Mouse (Mus musculus): ENCODE data around the gene Oser1. TPM values are rescaled to one million over a fixed set of nuclear protein-coding genes. Genes with fewer than 3 reads are reported as not detected.

Oser1 gene
- polyA plus RNA-seq, 1 experiment, result 44.6 TPM

- TF ChIP-seq MYOD1 (IDR thresholded peaks at IDR 0.05; ENCODE audit: control insufficient read depth, insufficient read length, low read depth) (no peak), CTCF (IDR thresholded peaks at IDR 0.05; ENCODE audit: control insufficient read depth, insufficient read depth, insufficient read length) (no peak), CEBPB (IDR thresholded peaks at IDR 0.05; ENCODE audit: low read depth) (no peak), USF1 (IDR thresholded peaks at IDR 0.05; ENCODE audit: low read depth) (no peak)
- H3ac ChIP-seq (ENCODE audit: control insufficient read depth, insufficient read length, low read depth), result no peak overlapping the region
- H3K4me3 ChIP-seq (ENCODE audit: insufficient read depth, poor library complexity, severe bottlenecking), result no peak overlapping the region
- H3K36me3 ChIP-seq (ENCODE audit: control insufficient read depth, insufficient read depth), result no peaks in the 10 kb centered on the region
- no peaks in the 10 kb centered on the region for H3K27me3 ChIP-seq (ENCODE audit: control insufficient read depth, insufficient read depth, insufficient read length)
- no peaks in the 10 kb centered on the region for H3K79me2 ChIP-seq (ENCODE audit: control insufficient read depth, insufficient read depth)
- H3K79me3 ChIP-seq (ENCODE audit: low read depth), result no peaks in the 10 kb centered on the region
Observed at GRCm38 (mm10) chr2:163375468-163375867, 49.0 kb downstream of the Oser1 start.

GRCm38 (mm10) chr2:163372627-163373026, 51.9 kb downstream of the Oser1 start:
- TF ChIP-seq CTCF (IDR thresholded peaks at IDR 0.05; ENCODE audit: control insufficient read depth, insufficient read depth, insufficient read length) (no peak), MYOD1 (IDR thresholded peaks at IDR 0.05; ENCODE audit: control insufficient read depth, insufficient read length, low read depth) (no peak), CEBPB (IDR thresholded peaks at IDR 0.05; ENCODE audit: low read depth) (no peak), MYOG (IDR thresholded peaks at IDR 0.05; ENCODE audit: control insufficient read depth, extremely low read depth, insufficient read length) (no peak), MAX (IDR thresholded peaks at IDR 0.05) (no peak), FOSL1 (IDR thresholded peaks at IDR 0.05; ENCODE audit: insufficient read depth, low read length, poor library complexity, severe bottlenecking) (no peak), USF1 (IDR thresholded peaks at IDR 0.05; ENCODE audit: low read depth) (no peak)
- H3K27me3 ChIP-seq (ENCODE audit: control insufficient read depth, insufficient read depth, insufficient read length), result no peaks in the 10 kb centered on the region
- no peaks in the 10 kb centered on the region for H3K36me3 ChIP-seq (ENCODE audit: control insufficient read depth, insufficient read depth)
- no peaks in the 10 kb centered on the region for H3K79me2 ChIP-seq (ENCODE audit: control insufficient read depth, insufficient read depth)
- H3ac ChIP-seq (ENCODE audit: control insufficient read depth, insufficient read length, low read depth), result no peak overlapping the region
- H3K79me3 ChIP-seq (ENCODE audit: low read depth), result peaks cover 2% of the 10 kb centered on the region
- no peak overlapping the region for H3K4me3 ChIP-seq (ENCODE audit: insufficient read depth, poor library complexity, severe bottlenecking)

DNA sequence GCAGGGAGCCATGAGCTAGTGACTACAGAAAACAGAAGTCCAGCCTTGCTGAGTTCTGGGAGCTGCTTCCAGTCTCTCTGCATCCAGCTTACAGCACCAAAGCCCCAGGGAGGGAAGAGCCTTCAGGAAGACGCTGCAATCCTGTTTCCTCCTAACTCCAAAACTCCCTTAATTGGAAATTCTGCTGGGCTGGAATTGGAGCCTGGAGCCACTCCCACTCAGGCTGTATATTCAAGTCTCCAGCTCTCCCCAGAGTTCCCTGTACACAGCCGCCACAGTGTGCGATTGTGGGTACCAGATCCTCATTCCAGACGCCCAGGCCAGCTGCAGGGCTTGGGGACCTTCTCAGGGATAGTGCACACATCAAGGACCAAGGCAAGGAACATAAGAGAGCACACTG, 54.3 kb downstream of the Oser1 start:
- Histone ChIP-seq H3K79me2 (ENCODE audit: control insufficient read depth, insufficient read depth) (no peaks in the 10 kb centered on the region), H3ac (ENCODE audit: control insufficient read depth, insufficient read length, low read depth) (no peak overlapping the region), H3K4me3 (ENCODE audit: insufficient read depth, poor library complexity, severe bottlenecking) (no peak overlapping the region), H3K27me3 (ENCODE audit: control insufficient read depth, insufficient read depth, insufficient read length) (no peaks in the 10 kb centered on the region), H3K36me3 (ENCODE audit: control insufficient read depth, insufficient read depth) (no peaks in the 10 kb centered on the region), H3K79me3 (ENCODE audit: low read depth) (peaks cover 2% of the 10 kb centered on the region)
- TF ChIP-seq MYOD1 (IDR thresholded peaks at IDR 0.05; ENCODE audit: control insufficient read depth, insufficient read length, low read depth), result no peak
- TF ChIP-seq CEBPB (IDR thresholded peaks at IDR 0.05; ENCODE audit: low read depth), result no peak
- no peak for TF ChIP-seq MYOG (IDR thresholded peaks at IDR 0.05; ENCODE audit: control insufficient read depth, extremely low read depth, insufficient read length)
- no peak for TF ChIP-seq USF1 (IDR thresholded peaks at IDR 0.05; ENCODE audit: low read depth)

- Histone ChIP-seq H3K4me3 (ENCODE audit: insufficient read depth, poor library complexity, severe bottlenecking) (no peak overlapping the region), H3ac (ENCODE audit: control insufficient read depth, insufficient read length, low read depth) (no peak overlapping the region), H3K36me3 (ENCODE audit: control insufficient read depth, insufficient read depth) (no peaks in the 10 kb centered on the region), H3K27me3 (ENCODE audit: control insufficient read depth, insufficient read depth, insufficient read length) (no peaks in the 10 kb centered on the region), H3K79me3 (ENCODE audit: low read depth) (peaks cover 2% of the 10 kb centered on the region), H3K79me2 (ENCODE audit: control insufficient read depth, insufficient read depth) (no peaks in the 10 kb centered on the region)
- no peak for TF ChIP-seq FOSL1 (IDR thresholded peaks at IDR 0.05; ENCODE audit: insufficient read depth, low read length, poor library complexity, severe bottlenecking)
- no peak for TF ChIP-seq MAX (IDR thresholded peaks at IDR 0.05)
- no peak for TF ChIP-seq USF1 (IDR thresholded peaks at IDR 0.05; ENCODE audit: low read depth)
- TF ChIP-seq CTCF (IDR thresholded peaks at IDR 0.05; ENCODE audit: control insufficient read depth, insufficient read depth, insufficient read length), result no peak
- TF ChIP-seq MYOD1 (IDR thresholded peaks at IDR 0.05; ENCODE audit: control insufficient read depth, insufficient read length, low read depth), result no peak
- no peak for TF ChIP-seq CEBPB (IDR thresholded peaks at IDR 0.05; ENCODE audit: low read depth)
- no peak for TF ChIP-seq MYOG (IDR thresholded peaks at IDR 0.05; ENCODE audit: control insufficient read depth, extremely low read depth, insufficient read length)
Observed at GRCm38 (mm10) chr2:163364785-163365541, 59.5 kb downstream of the Oser1 start.

- no peaks in the 10 kb centered on the region for H3K79me3 ChIP-seq (ENCODE audit: low read depth)
- no peak overlapping the region for H3ac ChIP-seq (ENCODE audit: control insufficient read depth, insufficient read length, low read depth)
- no peaks in the 10 kb centered on the region for H3K27me3 ChIP-seq (ENCODE audit: control insufficient read depth, insufficient read depth, insufficient read length)
- no peaks in the 10 kb centered on the region for H3K79me2 ChIP-seq (ENCODE audit: control insufficient read depth, insufficient read depth)
- TF ChIP-seq MYOG (IDR thresholded peaks at IDR 0.05; ENCODE audit: control insufficient read depth, extremely low read depth, insufficient read length) (no peak), FOSL1 (IDR thresholded peaks at IDR 0.05; ENCODE audit: insufficient read depth, low read length, poor library complexity, severe bottlenecking) (no peak), MAX (IDR thresholded peaks at IDR 0.05) (no peak), CEBPB (IDR thresholded peaks at IDR 0.05; ENCODE audit: low read depth) (no peak), USF1 (IDR thresholded peaks at IDR 0.05; ENCODE audit: low read depth) (no peak), CTCF (IDR thresholded peaks at IDR 0.05; ENCODE audit: control insufficient read depth, insufficient read depth, insufficient read length) (no peak), MYOD1 (IDR thresholded peaks at IDR 0.05; ENCODE audit: control insufficient read depth, insufficient read length, low read depth) (no peak)
- H3K36me3 ChIP-seq (ENCODE audit: control insufficient read depth, insufficient read depth), result no peaks in the 10 kb centered on the region
- no peak overlapping the region for H3K4me3 ChIP-seq (ENCODE audit: insufficient read depth, poor library complexity, severe bottlenecking)
Observed at GRCm38 (mm10) chr2:163362940-163363921, 61.3 kb downstream of the Oser1 start.
